Mouse (Mus musculus) limb, embryonic 11.5 days (tissue): ENCODE data around the gene Phlpp2. TPM values are rescaled to one million over a fixed set of nuclear protein-coding genes. Genes with fewer than 3 reads are reported as not detected.

ENCODE experiments used
- polyA plus RNA-seq: library from polyadenylated mRNA; unstranded; fragments of >200 nt; fragmentation: Nextera tagmentation; extraction: Ambion mirVana; gene quantifications from 2 replicates; pipeline ENCODE4 v1.2.1, GENCODE M21; 2014

The Phlpp2 gene
- polyA plus RNA-seq, 1 experiment from 2014 or later = 3.6 TPM

Other genes starting within 250 kb of the Phlpp2 start
- 171 and 174 TPM in 2 replicates for gene Ist1, start 175.3 kb upstream of the Phlpp2 start, polyA plus RNA-seq
- 44.4 and 45.3 TPM in 2 replicates for gene Zfp821, start 163.0 kb upstream of the Phlpp2 start, polyA plus RNA-seq
- gene Atxn1l, start 130.8 kb upstream of the Phlpp2 start, polyA plus RNA-seq = 6.4 and 7.8 TPM in 2 replicates
- gene Ap1g1, start 90.0 kb upstream of the Phlpp2 start, polyA plus RNA-seq = 34.9 and 47.2 TPM in 2 replicates
- gene Marveld3, start 93.7 kb downstream of the Phlpp2 start, polyA plus RNA-seq = 0.24 and 0.27 TPM in 2 replicates
- gene Tat, start 121.9 kb downstream of the Phlpp2 start, polyA plus RNA-seq = not detected in 2 replicates
- not detected in 2 replicates for gene Chst4, start 171.2 kb downstream of the Phlpp2 start, polyA plus RNA-seq
- 7.9 and 10.3 TPM in 2 replicates for gene Zfp612, start 211.2 kb downstream of the Phlpp2 start, polyA plus RNA-seq
- not detected in 2 replicates for gene Gm21964, start 232.7 kb downstream of the Phlpp2 start, polyA plus RNA-seq
- not detected in 2 replicates for gene Gm17720, start 234.2 kb downstream of the Phlpp2 start, polyA plus RNA-seq